Mouse (Mus musculus): Measurements from ENCODE around the gene Abcd3. TPM values are rescaled to one million over a fixed set of nuclear protein-coding genes. Genes with fewer than 3 reads are reported as not detected.

The Abcd3 gene
- polyA plus RNA-seq, 1 experiment from 2014 or later, result 42.8 TPM

DNA sequence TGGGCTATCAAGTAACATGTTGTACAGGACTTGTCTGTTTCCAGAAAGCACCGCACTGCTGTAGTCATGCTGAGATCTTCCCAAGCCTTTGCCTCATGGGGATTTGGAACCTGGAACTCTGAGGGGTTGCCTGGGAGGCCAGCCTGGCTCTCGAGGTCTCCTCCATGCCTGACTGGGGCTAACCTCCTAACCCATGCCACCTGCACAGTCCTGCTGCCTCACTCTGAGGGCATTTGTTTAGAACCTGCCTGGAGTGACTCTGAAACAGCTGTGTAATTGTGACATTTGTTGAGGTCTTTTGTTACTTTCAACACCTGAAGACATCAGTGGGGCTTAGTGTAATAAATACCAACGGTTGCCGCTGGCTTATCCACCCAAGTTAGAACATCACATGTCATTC lies 102.9 kb downstream of the Abcd3 start:
- H3K4me3 ChIP-seq, result no peak overlapping the region
- H3K27me3 ChIP-seq (ENCODE audit: low read depth, poor library complexity, severe bottlenecking), result no peaks in the 10 kb centered on the region
- no peak overlapping the region for H3K27ac ChIP-seq
- DNase-seq (ENCODE audit: low spot score), result no peak
- no peaks in the 10 kb centered on the region for H3K9me3 ChIP-seq (replicated peaks)
- 53% methylated on average over 4 of the region's 4 CpGs for WGBS
- no peaks in the 10 kb centered on the region for H3K36me3 ChIP-seq
- H3K4me1 ChIP-seq, result 0 out of 2 replicates have a peak, but pooled peaks cover 7% of the 10 kb centered on the region

DNA sequence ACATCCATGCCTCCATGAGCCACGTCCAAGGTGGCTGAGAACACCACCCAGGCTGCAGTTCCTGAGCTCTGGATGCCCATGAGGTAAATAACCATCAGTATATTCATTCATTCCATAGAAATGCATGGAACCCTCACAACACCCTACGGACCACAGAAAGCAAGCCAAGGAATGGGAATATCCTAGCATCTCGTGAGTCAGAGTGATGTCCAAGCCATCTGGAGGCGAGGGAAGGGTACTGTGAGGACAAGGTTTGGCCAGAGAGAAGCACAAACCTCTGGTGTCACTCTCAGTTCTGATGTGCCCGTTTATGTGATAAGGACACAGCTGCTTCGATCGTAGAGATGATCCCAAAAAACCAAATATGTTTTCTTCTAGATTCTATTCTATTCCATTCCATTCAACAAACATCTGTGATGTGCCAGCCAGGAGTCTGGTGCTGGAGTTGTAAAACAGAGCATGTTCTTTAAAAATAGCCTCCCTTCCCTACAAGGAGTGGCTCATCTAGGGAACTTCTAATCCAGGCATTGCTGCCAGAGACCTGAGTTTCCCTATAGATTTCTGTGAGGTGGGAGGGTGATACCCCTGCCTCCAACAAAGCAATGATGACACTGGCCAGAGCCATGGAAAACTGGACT lies 104.1 kb downstream of the Abcd3 start:
- H3K27me3 ChIP-seq (ENCODE audit: low read depth, poor library complexity, severe bottlenecking), result no peaks in the 10 kb centered on the region

More for the DNA sequence above, 104.1 kb downstream of the Abcd3 start:
- H3K9me3 ChIP-seq (replicated peaks), result no peaks in the 10 kb centered on the region
- WGBS, result 86% methylated on average over 7 of the region's 7 CpGs
- no peak overlapping the region for H3K27ac ChIP-seq
- H3K36me3 ChIP-seq, result no peaks in the 10 kb centered on the region
- H3K4me1 ChIP-seq, result 0 out of 2 replicates have a peak, but pooled peaks cover 7% of the 10 kb centered on the region
- DNase-seq (ENCODE audit: low spot score), result no peak
- H3K4me3 ChIP-seq, result no peak overlapping the region

Other genes with a start within 250 kb of the Abcd3 start
- gene 4930432M17Rik, start 144.5 kb downstream of the Abcd3 start, polyA plus RNA-seq (2016; fragmentation: Nextera tagmentation; extraction: Ambion mirVana), result not detected in 2 replicates
- 5.0 and 5.3 TPM in 2 replicates for gene F3, start 91.8 kb downstream of the Abcd3 start, polyA plus RNA-seq (2016; fragmentation: Nextera tagmentation; extraction: Ambion mirVana)
- 32.0 and 39.7 TPM in 2 replicates for gene Arhgap29, start 137.2 kb upstream of the Abcd3 start, polyA plus RNA-seq (2016; fragmentation: Nextera tagmentation; extraction: Ambion mirVana)
- gene Abca4, start 229.1 kb upstream of the Abcd3 start, polyA plus RNA-seq (2016; fragmentation: Nextera tagmentation; extraction: Ambion mirVana), result 1.7 and 2.3 TPM in 2 replicates

Data from limb, embryonic 10.5 days (tissue).